Mouse (Mus musculus) spleen, adult 12 weeks (tissue): ENCODE results near the gene Tmem158.

Experiments used
- DNase-seq: peaks from one replicate; pipeline ENCODE4 v3.0.0; 2022; ENCODE audit warnings: low spot score

The Tmem158 gene

DNA sequence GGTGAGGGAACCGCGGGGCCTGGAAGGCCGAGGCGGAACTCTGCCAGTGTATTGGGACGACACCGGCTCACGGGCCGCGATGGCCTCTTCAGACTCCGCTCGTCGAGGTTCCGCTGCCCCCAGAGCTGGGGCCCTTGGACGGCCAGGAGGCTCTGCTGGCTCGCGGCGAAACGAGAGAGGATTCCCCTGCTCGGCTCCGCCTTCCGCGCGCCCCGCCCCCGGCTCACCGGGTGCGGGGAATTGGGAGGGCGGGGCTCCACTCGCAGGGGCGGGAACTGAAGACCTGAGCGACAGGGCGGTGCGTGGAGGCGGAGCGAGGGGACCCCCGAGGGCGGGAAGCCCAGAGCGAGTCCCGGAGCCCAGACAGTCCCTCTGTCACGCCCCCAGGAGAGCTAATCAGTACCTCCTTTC, at the start of gene Tmem158:
TSS of gene Tmem158 (minus strand) at position 154 of the 411 bp plus-strand sequence.
- peak; percentile 62 for DNase-seq

DNA sequence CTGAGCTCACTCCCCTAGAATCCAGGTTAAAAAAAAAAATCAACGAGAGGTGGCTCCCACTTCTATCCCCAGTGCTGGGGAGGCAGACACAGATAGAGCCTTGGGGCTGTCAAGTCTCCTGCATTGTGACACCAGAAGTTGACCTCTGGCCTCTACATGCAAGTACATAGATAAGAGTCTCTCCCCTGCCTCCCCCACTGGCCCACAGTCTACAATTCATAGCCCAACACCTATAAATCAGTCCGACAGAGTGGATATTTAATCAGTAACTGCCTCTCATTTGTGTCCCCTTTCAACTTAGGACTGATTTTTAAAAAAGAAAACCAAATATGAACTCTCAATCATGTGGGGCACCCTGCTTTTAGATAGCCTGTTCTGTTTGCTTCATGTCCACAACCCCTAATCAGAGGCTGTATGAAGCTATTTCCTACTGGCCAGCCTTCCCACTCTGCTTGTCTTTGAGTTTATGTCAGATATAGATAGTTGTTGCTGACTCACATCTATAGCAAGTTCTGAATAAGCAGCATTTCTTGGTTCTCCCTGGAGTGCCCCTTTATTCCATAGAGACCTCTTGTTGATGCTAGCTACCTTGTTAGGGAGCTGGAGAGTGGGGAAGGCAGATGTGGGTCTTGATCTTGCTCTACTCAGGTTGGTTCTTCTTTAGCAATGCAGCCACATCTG, 49.3 kb upstream of the Tmem158 start:
- DNase-seq, result no peak

DNA sequence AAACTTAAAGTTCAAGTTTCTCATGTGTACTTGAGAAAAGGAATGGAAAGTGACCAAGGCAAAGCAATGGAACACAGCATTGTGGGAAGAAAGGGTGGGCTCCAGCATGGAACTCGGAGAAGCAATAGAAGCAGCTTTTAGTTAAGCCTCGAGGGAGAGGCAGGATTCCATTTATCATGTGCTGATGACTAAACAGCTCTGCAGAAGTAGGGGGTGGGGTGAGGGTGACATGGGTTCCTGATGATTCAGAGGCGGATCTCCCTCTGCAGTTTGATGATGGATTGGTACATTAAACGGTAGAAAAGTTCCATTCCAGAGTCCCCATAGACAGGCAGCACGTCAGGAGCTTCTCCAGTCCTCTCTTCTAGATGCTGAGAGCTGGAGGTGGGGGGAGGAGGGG, 48.5 kb upstream of the Tmem158 start:
- no peak for DNase-seq

DNA sequence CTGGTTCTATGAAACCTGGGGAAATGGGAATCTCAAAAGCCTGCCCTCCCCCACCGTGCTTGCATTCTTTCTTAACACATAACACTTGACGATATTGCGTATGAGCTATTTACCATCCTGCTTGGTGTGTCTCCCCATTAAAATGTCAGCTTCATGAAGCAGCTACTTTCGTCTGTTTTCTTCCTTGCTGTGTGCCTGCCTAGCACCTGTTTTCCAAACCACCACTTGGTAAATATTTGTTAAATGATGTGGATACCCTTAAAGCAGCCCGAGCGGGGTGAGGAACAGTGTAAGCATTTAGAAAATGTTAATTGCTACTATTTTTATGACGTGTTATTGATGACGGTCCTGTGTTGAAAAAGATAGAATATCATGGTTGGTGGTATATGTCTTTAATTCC, 44.4 kb upstream of the Tmem158 start:
- no peak for DNase-seq

DNA sequence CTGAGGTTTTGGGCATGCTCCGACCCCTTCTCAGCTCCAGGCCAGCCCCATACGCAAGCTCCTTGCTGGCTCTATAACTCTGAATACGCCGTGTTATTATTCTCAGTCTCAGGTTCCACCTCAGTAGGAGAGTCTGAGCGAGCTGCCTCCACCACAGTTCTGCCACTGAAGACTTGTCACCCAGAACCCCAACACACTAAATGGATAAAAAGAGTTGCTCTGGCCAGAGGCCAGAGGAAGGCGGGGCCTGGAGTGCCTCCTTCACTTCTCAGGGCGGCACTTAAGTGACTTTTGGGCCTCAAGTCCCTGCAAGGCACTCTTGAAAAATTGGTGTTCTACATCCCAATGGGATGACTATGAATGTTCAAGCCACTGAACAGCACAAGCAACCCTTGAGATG, 43.4 kb upstream of the Tmem158 start:
- no peak for DNase-seq

DNA sequence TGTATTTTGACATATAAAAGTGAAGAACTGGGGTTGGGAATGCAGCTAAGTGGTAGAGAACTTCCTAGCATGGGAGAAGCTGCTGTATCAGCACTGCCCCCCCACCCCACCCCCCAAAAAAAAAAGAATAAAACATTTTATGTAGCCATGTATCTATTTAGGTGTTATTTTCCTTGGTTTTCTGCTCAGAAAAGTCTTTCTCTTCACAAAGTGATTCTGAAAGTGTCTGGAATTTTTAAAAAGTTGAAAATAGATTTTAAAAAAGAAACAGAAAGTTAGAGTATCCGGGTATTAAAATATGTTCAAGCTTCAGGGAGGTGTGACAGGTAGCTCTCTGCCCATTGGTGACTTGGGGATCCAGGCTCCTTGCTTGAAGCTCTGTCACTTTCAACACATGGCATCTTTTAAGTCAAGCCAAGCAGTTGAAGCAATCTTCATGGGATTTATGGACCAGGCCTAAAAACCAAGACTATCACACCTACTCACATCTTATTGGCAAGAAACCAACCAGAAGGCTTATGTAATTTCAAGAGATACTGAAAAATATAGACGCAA, 42.3 kb upstream of the Tmem158 start:
- DNase-seq, result no peak

DNA sequence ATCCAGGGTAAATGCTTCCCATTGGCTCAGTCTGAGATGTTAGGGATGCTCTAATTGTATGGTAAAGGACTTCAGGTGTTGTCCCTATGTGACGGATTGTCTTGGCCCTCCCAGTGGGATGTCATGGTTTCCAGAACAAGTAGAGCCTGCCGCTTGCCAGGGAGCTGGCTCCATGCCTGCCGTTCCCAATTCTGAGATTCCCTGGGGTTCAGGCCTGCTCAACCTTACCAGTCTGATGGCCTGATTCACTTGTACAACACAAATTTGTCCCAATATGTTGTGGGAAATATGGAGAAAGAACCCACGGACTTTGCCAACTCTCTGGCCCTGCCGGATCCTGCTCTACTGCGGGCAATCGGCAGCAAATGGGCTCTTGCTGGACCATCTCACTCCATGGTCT, 37.3 kb upstream of the Tmem158 start:
- no peak for DNase-seq

DNA sequence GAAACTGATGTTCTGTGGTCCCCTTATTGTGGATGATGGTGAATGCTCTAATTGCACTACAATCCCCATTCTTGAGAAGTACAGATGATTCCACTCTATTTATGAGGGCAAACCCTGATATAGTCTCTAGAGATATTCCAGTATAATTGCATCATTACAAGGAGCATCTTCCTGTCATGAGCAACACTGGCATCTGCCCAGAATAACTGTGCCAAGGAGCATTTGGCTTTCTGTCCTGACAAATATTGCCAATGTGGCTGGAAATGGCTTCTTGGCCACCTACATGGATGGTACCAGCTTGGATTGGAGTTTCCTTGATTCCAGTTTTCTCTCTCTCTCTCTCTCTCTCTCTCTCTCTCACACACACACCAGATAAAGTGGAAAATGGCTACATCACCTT, 35.7 kb upstream of the Tmem158 start:
- no peak for DNase-seq

DNA sequence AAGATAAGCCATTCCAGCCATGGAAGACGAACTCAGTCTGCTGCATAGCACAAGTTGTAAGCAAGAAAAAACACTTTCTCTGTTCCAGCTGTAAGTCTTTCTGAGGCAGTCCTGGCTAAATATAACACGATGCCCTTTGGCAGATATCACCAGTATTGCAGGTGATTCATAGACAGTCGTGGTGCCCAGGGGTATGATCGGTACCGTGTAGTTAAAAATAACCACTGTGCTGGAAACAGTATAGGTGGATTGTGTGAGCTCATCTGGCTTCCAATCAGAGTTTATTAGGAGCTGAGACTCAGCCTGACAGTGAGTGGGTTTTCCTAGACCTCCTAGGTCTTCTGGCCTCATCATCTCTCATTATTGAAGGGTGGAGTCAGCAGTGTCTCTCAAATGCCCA, 34.0 kb upstream of the Tmem158 start:
- no peak for DNase-seq

DNA sequence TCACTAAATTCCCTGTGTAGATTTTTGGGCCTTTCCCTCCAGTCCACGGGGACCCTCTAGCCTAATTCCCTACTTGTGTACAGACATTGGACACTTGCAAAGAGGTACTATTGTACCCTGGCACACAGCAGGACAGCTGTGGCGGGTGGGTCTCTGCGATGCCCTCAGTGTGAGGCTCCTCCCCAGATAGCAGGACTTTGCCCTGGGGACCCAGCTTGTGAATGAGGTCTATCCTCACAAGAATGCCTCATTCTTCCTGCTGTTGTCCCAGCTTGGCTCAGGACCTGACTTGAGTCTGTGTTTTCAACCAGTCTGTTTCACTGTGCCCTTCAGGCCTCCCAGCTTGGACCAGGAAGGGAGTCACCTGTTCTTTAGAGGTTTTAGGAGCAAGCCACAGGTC, 27.8 kb upstream of the Tmem158 start:
- no peak for DNase-seq

DNA sequence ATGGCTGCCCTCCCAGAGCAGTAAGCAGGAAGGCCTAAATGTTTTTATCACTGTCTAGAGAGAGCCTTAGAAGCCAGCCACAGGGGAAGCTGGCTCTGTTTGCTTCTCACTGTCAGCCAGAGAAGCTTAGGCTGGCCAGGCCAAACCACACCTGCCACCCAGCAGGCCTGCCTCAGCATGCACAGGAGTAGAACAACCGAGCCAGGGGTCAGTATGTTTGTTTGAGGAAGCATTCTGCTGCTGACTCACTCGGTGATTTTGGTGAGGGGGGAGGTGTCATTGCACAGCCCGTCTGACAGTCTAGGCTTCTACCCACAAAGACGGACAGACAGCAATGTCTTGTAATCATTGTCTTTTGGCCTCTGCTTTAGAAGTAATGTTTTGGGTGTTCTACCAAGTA, 25.1 kb upstream of the Tmem158 start:
- no peak for DNase-seq

DNA sequence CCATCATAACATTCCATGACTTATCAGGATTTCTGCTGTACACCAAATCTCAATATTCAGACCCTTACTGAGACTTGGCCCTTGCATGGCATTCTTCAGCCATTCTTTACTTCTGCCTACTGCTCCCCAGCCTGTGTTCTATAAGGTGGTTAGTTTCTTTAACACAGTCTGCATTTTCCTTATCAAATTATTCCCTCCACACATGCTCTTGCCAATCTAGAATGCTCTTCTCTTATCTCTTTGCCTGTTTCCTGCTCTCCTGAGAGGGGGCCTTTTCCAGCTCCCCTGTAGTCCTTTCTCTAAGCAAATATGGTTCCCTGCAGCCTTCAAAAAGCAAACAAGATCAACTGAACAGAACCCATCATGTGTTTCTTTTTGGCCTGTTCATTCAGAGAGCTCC, 20.2 kb upstream of the Tmem158 start:
- DNase-seq, result no peak

DNA sequence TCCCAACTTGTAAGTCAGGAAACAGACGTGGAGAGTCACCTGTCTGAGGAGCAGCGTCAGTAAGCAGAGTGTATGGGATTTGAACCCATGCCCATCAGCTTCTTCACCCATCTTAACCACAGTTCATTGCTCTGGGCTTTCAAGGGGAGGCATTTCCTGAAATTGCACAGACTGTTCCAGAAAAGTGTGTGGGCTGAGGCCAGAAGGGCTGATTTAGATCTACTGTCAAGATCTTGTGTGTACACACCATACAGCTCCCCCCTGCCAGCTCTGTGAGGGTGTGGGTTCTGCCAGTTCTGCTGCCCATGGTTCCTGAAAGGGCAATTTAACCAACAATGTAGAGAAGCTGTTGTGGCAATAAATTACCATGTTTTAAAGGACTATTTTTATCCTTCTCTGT, 17.4 kb upstream of the Tmem158 start:
- no peak for DNase-seq

DNA sequence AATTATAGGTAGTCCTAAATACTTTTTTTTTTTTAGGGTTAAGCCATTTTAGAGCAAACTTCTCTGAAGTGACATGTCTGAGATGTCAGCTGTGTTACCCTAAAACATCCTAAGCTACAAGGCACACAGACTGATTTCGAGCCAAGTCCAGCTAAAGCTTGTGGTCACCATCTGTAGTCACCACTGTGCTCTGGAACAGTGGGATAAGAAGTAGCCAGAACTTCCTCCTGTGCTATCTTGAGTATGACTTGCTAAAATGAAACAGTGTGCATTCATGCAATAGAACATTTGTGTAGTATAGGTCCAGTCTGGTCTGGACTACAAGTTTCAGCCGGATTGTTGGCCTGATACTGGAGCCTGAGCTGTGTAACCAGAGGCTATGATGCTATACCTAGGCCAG, 14.8 kb upstream of the Tmem158 start:
- DNase-seq, result no peak

DNA sequence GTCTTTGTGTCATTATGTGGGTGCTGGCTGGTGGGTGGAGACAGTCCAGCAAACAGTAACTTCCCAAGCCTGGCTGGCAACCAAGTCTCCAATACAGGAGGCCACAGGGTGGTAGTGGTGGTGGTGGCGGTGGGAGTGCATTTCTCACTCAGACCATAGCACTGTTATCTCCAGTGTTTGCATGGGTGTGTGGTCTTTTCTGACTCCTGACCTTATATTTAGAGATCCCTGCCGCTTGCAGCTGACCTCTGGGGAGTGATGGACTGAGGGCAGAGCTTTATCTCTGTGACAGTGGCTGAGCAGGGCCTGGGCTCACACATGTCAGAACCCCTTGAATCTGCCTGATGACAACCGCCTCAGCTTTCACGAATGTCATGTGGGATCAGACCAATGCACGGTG, 14.1 kb upstream of the Tmem158 start:
- DNase-seq, result no peak

DNA sequence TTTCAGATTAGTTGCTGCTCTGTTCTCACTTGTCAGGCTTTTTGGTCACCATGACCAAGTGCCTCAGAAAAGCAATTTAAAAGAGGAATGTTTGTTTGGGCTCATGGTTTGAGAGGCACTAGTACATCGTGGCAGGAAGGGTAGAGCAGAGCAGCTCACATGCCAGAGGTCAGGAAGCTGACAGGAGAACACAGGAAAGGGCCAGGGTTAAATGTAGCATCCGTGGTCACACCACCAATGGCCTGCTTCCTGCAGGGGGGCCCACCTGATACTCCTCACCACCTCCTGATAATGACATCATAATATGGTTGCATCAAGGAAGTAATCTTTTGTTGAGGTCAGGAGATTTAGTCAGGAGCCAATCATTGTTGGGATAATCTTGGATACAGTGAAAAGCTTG, 13.3 kb upstream of the Tmem158 start:
- no peak for DNase-seq

DNA sequence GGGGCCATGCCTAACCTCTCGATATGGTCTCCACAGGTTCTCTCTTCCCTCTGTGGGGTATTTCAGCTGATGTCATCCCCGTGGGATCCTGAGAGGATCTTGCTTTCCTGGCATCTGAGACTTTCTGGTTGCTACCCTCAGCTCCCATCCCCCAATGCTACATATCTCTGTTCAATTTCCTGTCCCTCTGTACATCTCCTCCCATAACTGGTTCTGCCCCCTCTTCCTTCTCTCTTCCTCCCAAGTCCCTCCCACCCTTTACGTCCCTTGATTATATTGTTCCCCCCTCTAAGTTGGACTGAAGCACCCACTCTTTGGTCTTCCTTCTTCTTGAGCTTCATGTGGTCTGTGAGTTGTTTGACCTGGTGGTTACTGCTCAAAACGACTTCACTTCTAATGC, 11.0 kb upstream of the Tmem158 start:
- no peak for DNase-seq

DNA sequence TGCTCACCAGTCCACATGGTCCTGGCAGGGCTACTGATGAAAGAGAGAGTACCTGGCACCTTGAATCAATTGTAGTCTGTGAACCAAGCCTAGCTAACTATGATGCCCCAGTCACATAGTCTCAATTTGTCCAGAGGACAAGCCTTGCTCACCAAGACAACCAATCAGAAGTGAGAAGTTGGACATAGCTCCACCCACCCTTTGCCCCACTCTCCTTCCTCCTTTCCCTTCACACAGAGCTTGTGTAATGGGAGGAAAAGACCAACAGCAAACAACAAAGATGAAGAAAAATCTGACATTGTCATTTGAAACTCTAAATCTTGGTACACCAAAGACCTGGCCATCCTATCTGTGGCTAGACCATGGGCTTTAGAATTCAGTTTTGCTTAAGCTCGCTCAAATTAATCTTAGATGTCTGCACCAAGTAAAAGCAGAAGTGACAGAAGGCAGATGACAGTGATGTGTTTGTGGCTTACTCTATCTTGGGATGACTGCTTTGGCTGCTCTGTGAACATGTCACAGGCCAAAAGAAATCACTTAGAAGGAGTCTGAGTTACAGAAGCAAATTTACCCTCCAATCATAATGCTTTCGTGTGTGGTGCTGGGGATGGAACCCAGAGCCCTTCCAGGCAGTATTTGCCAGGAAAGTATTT, 9.5 kb upstream of the Tmem158 start:
- no peak for DNase-seq

DNA sequence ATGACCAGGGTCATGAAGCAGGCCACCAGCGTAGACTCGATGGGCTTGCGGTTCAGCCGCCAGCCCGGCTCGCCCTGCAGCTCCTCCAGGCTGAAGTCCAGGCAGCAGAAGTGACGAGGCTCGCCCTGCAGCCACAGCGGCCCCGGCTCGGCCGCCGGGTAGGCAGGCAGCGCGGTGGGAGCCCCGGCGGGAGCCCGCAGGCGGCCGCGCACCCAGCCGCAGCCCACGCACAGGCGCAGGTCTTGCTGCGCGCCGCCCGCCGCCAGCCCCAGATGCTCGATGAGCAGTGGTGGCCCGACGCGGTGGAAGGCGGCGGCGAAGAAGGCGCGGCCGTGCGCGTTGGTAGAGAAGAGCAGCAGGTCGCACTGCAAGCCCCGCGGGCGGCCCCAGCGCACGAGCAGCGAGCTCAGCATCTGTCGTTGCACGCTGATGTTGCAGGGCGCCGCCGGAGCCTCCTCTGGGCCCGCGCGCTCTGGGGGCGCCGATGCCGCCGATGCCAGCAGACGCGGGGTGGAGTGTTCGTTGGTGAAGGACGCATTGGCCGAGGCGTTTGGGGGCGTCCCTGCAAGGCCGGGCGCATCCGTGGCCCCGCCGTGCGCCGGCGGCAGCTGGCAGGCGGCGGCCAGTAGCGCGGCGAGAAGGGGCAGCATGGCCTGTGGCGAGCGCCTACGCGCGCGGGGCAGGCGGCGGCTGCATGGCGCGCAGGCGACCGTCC, 511 bp downstream of the Tmem158 start:
- peak; percentile 2 for DNase-seq

DNA sequence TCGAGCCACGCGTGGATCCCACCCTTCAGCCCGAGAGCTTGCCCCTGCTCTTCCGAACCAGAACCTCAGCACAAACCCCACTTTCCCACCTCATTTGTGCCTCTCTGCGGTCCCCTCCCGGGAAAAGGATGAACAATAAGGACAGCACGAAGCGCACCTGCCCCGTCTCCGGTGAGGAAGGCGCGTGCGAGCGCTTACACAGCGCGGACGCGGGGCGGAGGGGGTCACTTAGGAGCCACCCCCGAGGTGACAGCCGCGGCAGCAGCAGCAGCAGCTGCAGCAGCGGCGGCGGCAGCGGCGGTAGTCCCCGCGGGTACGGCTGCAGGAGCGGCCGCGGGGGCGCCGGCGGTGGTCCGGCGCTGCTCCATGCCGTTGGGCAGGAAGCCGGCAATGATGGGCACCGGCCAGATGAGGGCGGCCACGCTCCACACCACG, 1.1 kb downstream of the Tmem158 start:
- peak; percentile 25 for DNase-seq

DNA sequence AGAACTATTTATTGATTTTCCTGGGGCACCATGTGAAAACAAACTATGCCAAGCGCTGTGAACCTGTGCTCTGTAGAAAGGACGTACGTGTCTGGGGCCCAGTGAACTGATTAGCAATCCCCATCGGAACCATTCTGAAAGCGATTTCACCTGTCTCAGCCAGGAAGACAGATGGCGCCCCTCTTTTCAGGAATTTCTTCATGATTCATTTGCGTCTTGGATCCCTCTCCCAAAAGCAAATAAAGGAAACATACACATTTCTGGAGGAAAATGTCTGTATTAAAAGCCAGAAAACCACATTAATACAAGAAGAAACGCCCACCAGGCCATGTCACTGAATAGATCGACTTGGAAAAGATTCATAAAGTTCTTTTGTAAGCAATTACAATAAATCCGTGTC, 1.8 kb downstream of the Tmem158 start:
- no peak for DNase-seq

DNA sequence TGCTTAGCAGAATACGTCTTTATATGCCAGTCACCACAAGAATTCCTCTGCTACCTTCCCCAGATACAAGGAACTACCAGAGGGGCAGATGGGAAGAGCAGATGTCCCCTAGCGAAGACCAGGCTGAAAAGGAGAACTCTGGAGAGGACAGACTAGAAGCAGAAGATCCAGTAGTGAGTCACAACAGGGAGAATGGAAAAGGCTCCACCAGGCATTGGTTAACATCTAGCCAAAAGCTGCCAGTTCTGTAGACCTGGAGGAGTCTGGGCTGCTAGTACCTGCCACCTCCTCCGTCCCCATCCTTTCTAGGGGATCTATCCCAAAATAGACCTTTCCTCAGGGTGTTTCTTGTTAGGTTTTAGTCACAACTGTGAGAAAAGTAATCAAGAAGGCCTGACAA, 4.8 kb downstream of the Tmem158 start:
- DNase-seq, result no peak

DNA sequence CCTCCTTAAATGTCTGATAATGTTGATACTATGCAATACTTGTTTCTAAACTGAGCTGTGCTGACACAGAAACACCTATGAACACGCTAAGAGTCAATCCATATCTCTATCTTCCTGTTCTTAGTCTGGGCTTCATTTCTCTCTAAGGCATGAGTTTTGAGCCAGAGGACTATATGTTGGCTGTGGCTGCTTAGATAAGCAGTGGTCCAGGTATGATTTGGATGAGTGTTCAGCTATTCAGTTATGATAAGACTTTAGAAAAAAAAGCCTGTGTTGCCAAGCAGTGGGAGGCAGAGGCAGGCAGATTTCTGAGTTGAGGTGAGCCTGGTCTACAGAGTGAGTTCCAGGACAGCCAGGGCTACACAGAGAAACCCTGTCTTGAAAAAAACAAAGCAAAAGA, 12.6 kb downstream of the Tmem158 start:
- DNase-seq, result no peak
